16 mouse cellular contexts compared by ENCODE assay signal in genomic region chr1:97021388-97021787, GRCm38 (mm10).
"Had no signal": no experiment of that assay in that cellular context is flagged by ENCODE, and none has a peak within 500 bp of the region (broad histone marks: within the 10 kb centered on the region; RNA-seq: fewer than 3 reads in every experiment).

No protein-coding gene starts in this region.

- DNase-seq: retina, postnatal 1 day; right cerebral cortex, adult 18-20 months; right cerebral cortex, postnatal 14 days; right cerebral cortex, postnatal 25 days; right cerebral cortex, postnatal 4 days; spleen, adult 18-20 months; thymus, adult 18-20 months; thymus, adult 2 months; thymus, postnatal 14 days; thymus, postnatal 25 days; thymus, postnatal 36 days; thymus, postnatal 4 days had no signal

- H3K4me2 ChIP-seq: neural tube, embryonic 13.5 days; neural tube, embryonic 15.5 days; stomach, embryonic 15.5 days had no signal

- H3K27me3 ChIP-seq: neural tube, embryonic 13.5 days; neural tube, embryonic 15.5 days; stomach, embryonic 15.5 days had no signal

- H3K27ac ChIP-seq: neural tube, embryonic 13.5 days; neural tube, embryonic 15.5 days; stomach, embryonic 15.5 days; stomach, postnatal 0 days had no signal

- H3K36me3 ChIP-seq: neural tube, embryonic 13.5 days; neural tube, embryonic 15.5 days; stomach, embryonic 15.5 days had no signal

- H3K9me3 ChIP-seq: neural tube, embryonic 13.5 days; neural tube, embryonic 15.5 days; stomach, embryonic 15.5 days had no signal

- H3K9ac ChIP-seq: neural tube, embryonic 13.5 days; neural tube, embryonic 15.5 days; stomach, embryonic 15.5 days had no signal

- H3K4me1 ChIP-seq: neural tube, embryonic 13.5 days; neural tube, embryonic 15.5 days; stomach, embryonic 15.5 days had no signal

- H3K4me3 ChIP-seq: neural tube, embryonic 13.5 days; neural tube, embryonic 15.5 days; stomach, embryonic 15.5 days had no signal
